Comparison of ENCODE assay signal across 9 mouse cellular contexts in genomic region chr11:96407191-96408072, GRCm38 (mm10). TPM values are rescaled to one million over a fixed set of nuclear protein-coding genes. Genes with fewer than 3 reads are reported as not detected.
DNase-seq lines count a peak whose midpoint lies in the region; ATAC-seq and TF ChIP-seq lines count a peak whose summit lies in the region.
"Had no signal": no experiment of that assay in that cellular context is flagged by ENCODE, and none has a peak within 500 bp of the region (broad histone marks: within the 10 kb centered on the region; RNA-seq: fewer than 3 reads in every experiment).

No protein-coding gene starts in this region.

- peak; percentile 6 to 26 for DNase-seq in frontal cortex, postnatal 14 days (ENCODE audit: low spot score in 2 of 2)
- DNase-seq in embryo, embryonic 9.5 days (ENCODE audit: extremely low spot score): peak; percentile 81
- peak; percentile 45 for DNase-seq in heart, adult 8-10 months (ENCODE audit: low spot score)
- DNase-seq in kidney, adult 2 months: peak; percentile 88
- DNase-seq in lung, adult 2 months: peak; percentile 69
- peak; percentile 67 for DNase-seq in thymus, adult 2 months

- no peak for ATAC-seq in frontal cortex, adult (ENCODE audit: low TSS enrichment)
- 0 out of 2 replicates have a peak, but pooled peaks have one; percentile 1 for ATAC-seq in neutrophil, adult 5-6 weeks (ENCODE audit: extremely low read depth, insufficient number of reproducible peaks, low FRiP score, poor library complexity, severe bottlenecking)

- WGBS in kidney, adult 2 months: 12% methylated on average over 36 of the region's 36 CpGs
- WGBS in lung, adult 2 months: 11% methylated on average over 36 of the region's 36 CpGs
- 20% methylated on average over 36 of the region's 36 CpGs for WGBS in thymus, adult 2 months

- H3K4me1 ChIP-seq in kidney, adult 2 months (ENCODE audit: control insufficient read depth, insufficient read depth, low read length): peaks cover 9% of the 10 kb centered on the region
- peaks cover 5% of the 10 kb centered on the region; the same call in 1 of the 2 replicates for H3K4me1 ChIP-seq in lung, adult 2 months (ENCODE audit: control insufficient read depth, insufficient read depth, low read length)
- H3K4me1 ChIP-seq in thymus, adult 2 months (replicated peaks; ENCODE audit: control insufficient read depth, insufficient read depth, low read length): no peaks in the 10 kb centered on the region

- TF ChIP-seq POLR2A in kidney, adult 2 months (IDR thresholded peaks at IDR 0.05; ENCODE audit: low read depth, low read length): no peak
- TF ChIP-seq POLR2A in lung, adult 2 months (IDR thresholded peaks at IDR 0.05; ENCODE audit: borderline replicate concordance, extremely low read depth, low read depth, low read length): no peak
- TF ChIP-seq POLR2A in thymus, adult 2 months (IDR thresholded peaks at IDR 0.05; ENCODE audit: control insufficient read depth, extremely low read depth, insufficient read depth, low read length, poor library complexity): no peak

- no peaks in the 10 kb centered on the region for H3K36me3 ChIP-seq in kidney, adult 2 months (ENCODE audit: control insufficient read depth, insufficient read depth, low read length)
- H3K36me3 ChIP-seq in thymus, adult 2 months (ENCODE audit: control insufficient read depth, insufficient read depth, low read length): no peaks in the 10 kb centered on the region

- H3K4me3 ChIP-seq in kidney, adult 2 months (ENCODE audit: insufficient read depth, low read depth, low read length): peak overlapping the region; percentile 19
- H3K4me3 ChIP-seq in lung, adult 2 months (replicated peaks; ENCODE audit: extremely low read depth, low read depth, low read length): peak overlapping the region; percentile 22
- H3K4me3 ChIP-seq in thymus, adult 2 months (ENCODE audit: control insufficient read depth, insufficient read depth, low read length): no peak overlapping the region

- no peaks in the 10 kb centered on the region for H3K27me3 ChIP-seq in kidney, adult 2 months (replicated peaks; ENCODE audit: control insufficient read depth, insufficient read depth, low read length)
- H3K27me3 ChIP-seq in thymus, adult 2 months (ENCODE audit: control insufficient read depth, insufficient read depth, low read length): no peaks in the 10 kb centered on the region; the same call in 1 of the 2 replicates

- TF ChIP-seq CTCF in kidney, adult 2 months (conservative IDR thresholded peaks at IDR 0.05; ENCODE audit: insufficient read depth, insufficient read length, low read depth, low read length): peak; percentile 70
- peak; percentile 62 for TF ChIP-seq CTCF in lung, adult 2 months (IDR thresholded peaks at IDR 0.05; ENCODE audit: insufficient read depth, low read length)
- TF ChIP-seq CTCF in thymus, adult 2 months (IDR thresholded peaks at IDR 0.05; ENCODE audit: borderline replicate concordance, control insufficient read depth, extremely low read depth, insufficient read depth, low read length, poor library complexity): peak; percentile 89

- H3K27ac ChIP-seq in kidney, adult 2 months (ENCODE audit: insufficient read depth, low read depth, low read length): no peak overlapping the region
- H3K27ac ChIP-seq in thymus, adult 2 months (ENCODE audit: control insufficient read depth, insufficient read depth, low read length): no peak overlapping the region

RNA-seq across cellular contexts. Expression of gene Hoxb1, which starts 41.9 kb away (rescaled TPM):
- not detected for total RNA-seq in heart, adult 8-10 months (2022)
- not detected in 2 replicates for polyA plus RNA-seq in kidney, adult 2 months (2012; rRNA removed)
- polyA plus RNA-seq in lung, adult 2 months (2012; rRNA removed): not detected in 2 replicates
- total RNA-seq in neutrophil, adult 5-6 weeks (2017): not detected in 2 replicates
- polyA plus RNA-seq in thymus, adult 2 months (2012; rRNA removed): not detected in 2 replicates
- total RNA-seq: MEL had no signal

RNA-seq across cellular contexts. Expression of gene Skap1, which starts 57.0 kb away (rescaled TPM):
- under 1 TPM in 2 of 4 experiments, not detected in 2; 0.30 to 0.34 TPM for total RNA-seq in heart, adult 8-10 months (2022)
- polyA plus RNA-seq in kidney, adult 2 months (2012; rRNA removed): 1.0 and 3.3 TPM in 2 replicates
- 2.2 and 2.4 TPM in 2 replicates for polyA plus RNA-seq in lung, adult 2 months (2012; rRNA removed)
- 29.5 and 33.1 TPM in 2 replicates for total RNA-seq in neutrophil, adult 5-6 weeks (2017)
- polyA plus RNA-seq in thymus, adult 2 months (2012; rRNA removed): 183 and 205 TPM in 2 replicates
- total RNA-seq: MEL had no signal

RNA-seq across cellular contexts. Expression of gene Hoxb2, which starts 57.1 kb away (rescaled TPM):
- under 1 TPM; 0.38 to 0.80 (median 0.64) TPM for total RNA-seq in heart, adult 8-10 months (2022)
- polyA plus RNA-seq in kidney, adult 2 months (2012; rRNA removed): 22.8 and 28.4 TPM in 2 replicates
- polyA plus RNA-seq in lung, adult 2 months (2012; rRNA removed): 19.7 and 24.7 TPM in 2 replicates
- 0.12 TPM in 1 of 2 replicates, not detected in the other for total RNA-seq in neutrophil, adult 5-6 weeks (2017)
- polyA plus RNA-seq in thymus, adult 2 months (2012; rRNA removed): 1.5 and 2.2 TPM in 2 replicates
- total RNA-seq: MEL had no signal

Comparison
In these comparisons a context has a peak if more than half of its experiments do, and no peak if none do; other contexts are left out.
1. DNase-seq: peak in every context shown above with its lines; median percentile 88 in kidney, adult 2 months; 81 in embryo, embryonic 9.5 days; 69 in lung, adult 2 months; 67 in thymus, adult 2 months; 45 in heart, adult 8-10 months; 16 in frontal cortex, postnatal 14 days.
2. RNA of gene Skap1, which starts 57.0 kb away (polyA plus RNA-seq): 183 to 205 TPM in thymus, adult 2 months; 1.0 to 3.3 TPM in kidney, adult 2 months and 2.2 to 2.4 TPM in lung, adult 2 months; every median in the first group is over 10 times any median in the second.
3. Peak in every context shown above with its lines, with median percentiles within 50 percentile points of each other: CTCF ChIP-seq.